Mouse (Mus musculus) forebrain, embryonic 16.5 days (tissue): ENCODE data around the gene Tdrd7. TPM values are rescaled to one million over a fixed set of nuclear protein-coding genes. Genes with fewer than 3 reads are reported as not detected.

Source experiments
- ATAC-seq: fragments of 200-750 bp; cut with Nextera tagmentation; 2 replicates; pipeline ENCODE4 v1.8.0; 2017; ENCODE audit warnings: mild to moderate bottlenecking, moderate library complexity
- H3K27ac ChIP-seq: fragments of 300-500 bp; sonication (generic); 2 replicates; pipeline ENCODE4 v1.5.1; 2014; ENCODE audit warnings: low read length, control low read depth
- H3K27me3 ChIP-seq: fragments of 300-500 bp; sonication (generic); replicated peaks from 2 replicates; pipeline ENCODE4 v1.6.1; 2014; ENCODE audit warnings: low read length; ENCODE audit not compliant: control insufficient read depth, insufficient read depth
- H3K36me3 ChIP-seq: fragments of 300-500 bp; sonication (generic); 2 replicates; pipeline ENCODE4 v1.6.1; 2014; ENCODE audit not compliant: control insufficient read depth, insufficient read depth
- H3K4me1 ChIP-seq: fragments of 300-500 bp; sonication (generic); replicated peaks from 2 replicates; pipeline ENCODE4 v1.6.1; 2014; ENCODE audit warnings: low read length; ENCODE audit not compliant: control insufficient read depth, insufficient read depth
- H3K4me2 ChIP-seq: fragments of 300-500 bp; sonication (generic); 2 replicates; pipeline ENCODE4 v1.6.1; 2014; ENCODE audit warnings: mild to moderate bottlenecking, low read length, control low read depth
- H3K4me3 ChIP-seq: fragments of 300-500 bp; sonication (generic); replicated peaks from 2 replicates; pipeline ENCODE4 v1.5.1; 2014; ENCODE audit warnings: mild to moderate bottlenecking, low read length, control low read depth
- H3K9ac ChIP-seq: fragments of 300-500 bp; sonication (generic); replicated peaks from 2 replicates; pipeline ENCODE4 v1.6.1; 2014; ENCODE audit warnings: low read depth, low read length, control low read depth
- H3K9me3 ChIP-seq: fragments of 300-500 bp; sonication (generic); 2 replicates; pipeline ENCODE4 v1.6.1; 2016; ENCODE audit warnings: low read length; ENCODE audit not compliant: control insufficient read depth
- WGBS: fragments of 180-500 bp; shearing (Covaris S2); extraction: QIAGEN DNeasy Blood & Tissue Kit; methylation state at CpG from one replicate; pipeline ENCODE4 v1.1.7; 2014; 5-methylcytosine and 5-hydroxymethylcytosine counted together
- polyA plus RNA-seq: library from polyadenylated mRNA; unstranded; fragments of >200 nt; fragmentation: Nextera tagmentation; extraction: Ambion mirVana; gene quantifications from 2 replicates; pipeline ENCODE4 v1.2.1, GENCODE M21; 2015

Gene Tdrd7
- polyA plus RNA-seq, 1 experiment from 2014 or later: 20.9 TPM

DNA sequence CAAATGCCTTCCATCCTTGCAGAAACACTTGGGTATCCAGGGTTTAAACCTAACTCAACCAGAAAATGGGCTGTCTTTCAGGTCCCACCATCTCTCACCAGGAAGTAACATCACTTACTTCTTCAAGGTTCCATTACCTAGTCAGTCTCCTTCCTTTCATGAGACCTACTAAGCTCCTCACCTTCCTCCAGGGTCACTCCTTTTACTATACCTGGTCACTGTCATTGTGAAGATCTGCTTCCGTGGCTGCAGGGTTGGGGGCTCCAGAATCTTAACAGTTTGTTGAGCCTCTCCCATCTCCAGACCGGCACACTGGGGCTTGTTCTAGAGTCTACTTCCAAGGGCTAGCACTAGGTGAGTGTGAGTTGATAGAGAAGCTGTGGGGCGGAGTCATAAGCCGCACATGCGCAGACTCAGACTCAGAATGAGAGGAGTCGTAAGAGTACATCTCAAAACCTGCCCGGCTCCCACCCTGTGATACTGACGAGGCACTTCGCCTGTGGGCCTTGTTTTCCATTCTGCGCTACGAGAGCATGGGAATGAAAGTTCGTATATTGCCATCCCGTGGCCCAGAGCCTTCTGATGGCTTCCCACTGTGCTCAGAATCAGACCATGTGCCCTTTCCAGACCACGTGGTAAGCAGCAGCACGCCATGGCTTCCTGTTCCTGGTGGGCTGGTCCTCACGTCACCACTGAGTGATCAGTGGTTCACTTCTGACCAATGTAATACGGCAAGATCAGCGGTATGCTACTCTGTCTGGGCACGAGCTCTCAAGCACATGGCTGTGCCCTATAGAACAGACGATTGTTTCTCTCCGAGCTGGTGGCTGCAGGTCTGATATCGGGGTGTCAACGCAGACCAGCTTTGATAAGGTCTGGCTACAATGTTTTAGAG, 11.9 kb upstream of the Tdrd7 start:
- Histone ChIP-seq H3K9ac (no peak overlapping the region), H3K4me3 (no peak overlapping the region), H3K9me3 (no peaks in the 10 kb centered on the region), H3K4me2 (no peak overlapping the region), H3K4me1 (no peaks in the 10 kb centered on the region), H3K27ac (no peak overlapping the region), H3K27me3 (no peaks in the 10 kb centered on the region), H3K36me3 (no peaks in the 10 kb centered on the region)
- no peak for ATAC-seq
- WGBS: 92% methylated on average over 23 of the region's 23 CpGs

DNA sequence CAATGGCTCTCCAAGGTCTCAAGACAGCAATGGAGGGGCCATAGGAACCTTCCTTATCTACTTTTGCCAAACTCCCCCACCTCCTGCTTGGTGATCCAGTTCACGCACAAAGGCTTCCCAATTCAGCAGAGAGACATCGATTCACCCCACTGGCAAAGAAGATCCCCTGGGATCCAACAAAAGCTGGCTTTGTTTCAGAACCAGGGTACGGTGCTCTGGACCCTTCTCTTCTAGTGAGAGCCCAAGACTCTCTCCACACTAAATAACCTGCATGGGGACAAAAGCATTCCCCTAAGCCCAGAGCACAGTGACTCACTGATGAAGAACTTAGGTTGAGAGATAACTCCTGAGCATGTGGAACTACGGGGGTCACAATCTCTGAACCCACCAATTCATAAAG, 9.9 kb upstream of the Tdrd7 start:
- Histone ChIP-seq H3K4me3 (no peak overlapping the region), H3K9ac (no peak overlapping the region), H3K4me1 (no peaks in the 10 kb centered on the region), H3K9me3 (no peaks in the 10 kb centered on the region), H3K36me3 (no peaks in the 10 kb centered on the region), H3K4me2 (no peak overlapping the region), H3K27ac (no peak overlapping the region), H3K27me3 (no peaks in the 10 kb centered on the region)
- 86% methylated on average over 4 of the region's 4 CpGs for WGBS
- no peak for ATAC-seq

DNA sequence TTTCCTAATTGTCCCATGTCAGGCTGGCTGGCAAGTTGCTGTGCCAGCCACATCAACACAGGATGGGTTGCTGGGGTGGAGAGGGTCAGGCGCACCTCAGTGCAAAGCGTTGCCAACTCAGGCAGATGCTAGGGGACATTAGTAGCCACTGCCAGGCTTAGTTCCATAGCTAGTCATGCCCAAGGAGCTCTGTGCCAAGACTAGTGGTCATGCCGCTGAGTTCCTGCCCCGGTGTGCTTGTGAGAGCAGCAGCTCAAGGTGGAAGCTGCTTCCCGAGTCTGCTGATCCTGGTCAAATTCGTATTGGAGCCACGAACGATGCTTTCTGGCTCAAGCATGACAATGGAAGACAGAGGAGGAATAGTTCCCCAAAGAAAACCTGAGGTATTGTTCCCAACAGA, 9.0 kb upstream of the Tdrd7 start:
- no peaks in the 10 kb centered on the region for H3K36me3 ChIP-seq
- H3K27me3 ChIP-seq: no peaks in the 10 kb centered on the region
- H3K9ac ChIP-seq: no peak overlapping the region
- H3K4me2 ChIP-seq: no peak overlapping the region
- no peak overlapping the region for H3K4me3 ChIP-seq
- no peak overlapping the region for H3K27ac ChIP-seq
- 96% methylated on average over 8 of the region's 8 CpGs for WGBS
- no peaks in the 10 kb centered on the region for H3K4me1 ChIP-seq
- no peak for ATAC-seq
- no peaks in the 10 kb centered on the region for H3K9me3 ChIP-seq

DNA sequence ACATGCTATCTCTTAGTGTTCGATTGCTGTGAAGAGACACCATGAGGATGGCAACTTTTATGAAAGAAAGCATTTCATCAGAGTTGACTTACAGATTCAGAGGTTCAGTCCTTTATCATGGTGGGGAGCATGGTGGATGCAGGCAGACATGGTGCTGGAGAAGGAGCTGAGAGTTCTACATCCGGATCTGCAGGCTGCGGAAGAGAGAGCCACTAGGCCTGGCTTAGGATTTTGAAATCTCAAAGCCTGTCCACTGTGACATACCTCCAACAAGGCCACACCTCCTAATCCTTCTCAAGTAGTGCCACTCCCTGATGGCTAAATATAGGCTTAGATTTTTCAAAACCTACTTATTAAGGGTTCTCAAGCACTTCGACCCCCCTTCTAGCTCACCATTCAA, 8.4 kb upstream of the Tdrd7 start:
- no peak for ATAC-seq
- H3K36me3 ChIP-seq: no peaks in the 10 kb centered on the region
- no peak overlapping the region for H3K9ac ChIP-seq
- H3K4me3 ChIP-seq: no peak overlapping the region
- 95% methylated on average over 4 of the region's 4 CpGs for WGBS
- no peaks in the 10 kb centered on the region for H3K4me1 ChIP-seq
- H3K9me3 ChIP-seq: no peaks in the 10 kb centered on the region
- H3K27ac ChIP-seq: no peak overlapping the region
- H3K27me3 ChIP-seq: no peaks in the 10 kb centered on the region
- no peak overlapping the region for H3K4me2 ChIP-seq

DNA sequence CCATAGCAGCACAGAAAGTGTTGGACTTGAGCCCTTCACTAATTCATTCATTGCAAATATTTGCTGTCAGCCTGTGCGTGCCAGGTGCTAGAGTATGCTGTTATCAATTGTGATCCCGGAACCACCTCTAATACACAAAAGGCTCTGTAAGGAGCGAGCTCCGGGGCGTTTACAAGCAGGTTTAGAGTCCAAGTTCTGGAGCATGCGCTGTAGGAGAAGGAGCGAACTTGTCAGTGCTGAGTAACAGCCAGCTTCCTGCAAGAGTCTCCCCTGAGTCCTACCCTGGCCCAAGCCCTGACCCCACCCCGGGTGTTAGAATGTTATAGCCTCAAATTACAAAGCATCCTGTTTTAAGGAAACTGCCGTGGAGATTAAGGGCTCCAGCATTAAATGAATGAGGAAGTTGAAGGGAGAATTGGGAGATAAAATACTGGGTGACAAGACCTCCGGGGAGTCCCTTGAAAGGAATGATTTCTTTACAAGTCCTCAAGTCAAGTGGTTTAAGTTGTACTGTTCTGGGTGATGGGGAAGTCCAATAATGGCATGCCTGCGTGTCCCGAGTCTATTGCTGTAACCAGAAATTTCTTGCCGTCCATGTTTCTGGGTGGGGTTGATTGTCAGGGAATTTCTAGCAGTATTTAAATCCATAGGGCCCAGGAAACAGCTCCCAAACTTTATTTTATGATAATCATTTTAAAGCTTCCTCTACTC, 758 bp downstream of the Tdrd7 start:
- Histone ChIP-seq H3K4me3 (no peak overlapping the region), H3K4me2 (no peak overlapping the region), H3K27me3 (0 out of 2 replicates have a peak, but pooled peaks cover 3% of the 10 kb centered on the region), H3K4me1 (no peaks in the 10 kb centered on the region; the same call in 1 of the 2 replicates), H3K36me3 (no peaks in the 10 kb centered on the region), H3K9me3 (no peaks in the 10 kb centered on the region), H3K9ac (no peak overlapping the region), H3K27ac (no peak overlapping the region)
- 40% methylated on average over 13 of the region's 13 CpGs for WGBS
- ATAC-seq: no peak

DNA sequence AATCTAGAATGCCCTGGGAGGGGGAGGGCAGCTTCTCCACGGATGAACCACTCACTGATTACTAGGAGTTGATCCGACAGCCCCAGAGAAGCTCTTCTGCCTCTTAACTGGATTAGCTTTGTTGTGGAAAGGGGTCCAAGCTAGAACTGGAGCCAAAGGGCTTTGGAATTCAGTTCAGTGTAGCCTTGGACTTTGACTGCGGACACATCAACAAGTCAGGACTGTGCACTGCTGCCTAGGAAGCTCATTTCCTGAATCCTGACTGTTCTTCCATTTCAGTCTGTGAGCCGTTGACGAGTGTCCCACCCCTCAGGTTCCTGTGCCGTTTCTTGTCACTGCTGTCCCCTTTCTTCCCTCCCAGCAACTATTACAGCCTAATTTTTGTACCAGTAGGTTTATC, 1.6 kb downstream of the Tdrd7 start:
- H3K9me3 ChIP-seq: no peaks in the 10 kb centered on the region
- H3K4me3 ChIP-seq: no peak overlapping the region
- H3K9ac ChIP-seq: no peak overlapping the region
- H3K4me2 ChIP-seq: no peak overlapping the region
- H3K27ac ChIP-seq: no peak overlapping the region
- no peaks in the 10 kb centered on the region; the same call in 1 of the 2 replicates for H3K4me1 ChIP-seq
- 0 out of 2 replicates have a peak, but pooled peaks cover 3% of the 10 kb centered on the region for H3K27me3 ChIP-seq
- H3K36me3 ChIP-seq: no peaks in the 10 kb centered on the region
- 19% methylated on average over 6 of the region's 6 CpGs for WGBS
- ATAC-seq: no peak

DNA sequence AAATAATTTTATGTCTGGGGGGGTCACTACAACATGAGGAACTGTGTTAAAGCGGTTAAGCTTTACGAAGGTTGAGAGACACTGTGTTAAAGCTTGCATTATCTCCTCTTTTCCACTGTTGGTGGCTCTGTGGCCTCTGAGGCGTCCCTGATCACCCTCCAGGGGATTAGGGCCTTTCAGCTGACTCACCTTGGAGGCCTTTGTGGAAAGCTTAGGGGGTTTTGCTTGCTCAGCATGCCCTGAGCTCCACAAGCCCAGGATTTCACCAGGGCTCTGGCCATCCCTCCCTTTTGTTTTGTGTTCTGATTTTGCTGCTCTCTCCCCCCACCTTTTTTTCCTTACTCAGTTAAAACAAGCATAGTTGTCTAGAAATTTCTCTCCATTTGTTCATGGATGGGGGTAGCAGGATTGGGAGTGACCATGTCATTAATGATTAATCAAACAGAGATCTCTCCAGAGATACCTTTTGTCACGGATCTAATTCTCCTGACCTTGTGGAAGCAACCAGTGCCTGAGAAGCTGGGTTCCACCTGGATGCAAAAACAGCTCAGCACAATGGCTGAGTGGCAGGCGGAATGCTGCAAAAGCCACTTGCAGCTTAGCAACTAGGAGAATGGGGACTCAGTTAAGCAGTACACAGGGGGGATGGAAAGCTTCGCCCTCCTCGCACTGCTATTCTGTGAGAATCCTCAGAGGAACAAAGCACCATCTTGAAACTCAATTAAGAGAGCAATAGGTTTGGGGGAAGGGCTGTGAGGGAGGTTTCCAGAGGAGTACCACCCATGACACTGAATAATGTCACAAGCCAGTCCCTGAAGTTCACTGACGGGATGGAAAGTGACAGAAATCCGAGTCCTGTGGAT, 2.6 kb downstream of the Tdrd7 start:
- WGBS: 18% methylated on average over 9 of the region's 9 CpGs
- Histone ChIP-seq H3K4me1 (peaks cover under 1% of the 10 kb centered on the region), H3K36me3 (no peaks in the 10 kb centered on the region), H3K4me2 (no peak overlapping the region), H3K27me3 (0 out of 2 replicates have a peak, but pooled peaks cover 3% of the 10 kb centered on the region), H3K4me3 (no peak overlapping the region), H3K9me3 (no peaks in the 10 kb centered on the region), H3K27ac (no peak overlapping the region), H3K9ac (no peak overlapping the region)
- ATAC-seq: no peak

DNA sequence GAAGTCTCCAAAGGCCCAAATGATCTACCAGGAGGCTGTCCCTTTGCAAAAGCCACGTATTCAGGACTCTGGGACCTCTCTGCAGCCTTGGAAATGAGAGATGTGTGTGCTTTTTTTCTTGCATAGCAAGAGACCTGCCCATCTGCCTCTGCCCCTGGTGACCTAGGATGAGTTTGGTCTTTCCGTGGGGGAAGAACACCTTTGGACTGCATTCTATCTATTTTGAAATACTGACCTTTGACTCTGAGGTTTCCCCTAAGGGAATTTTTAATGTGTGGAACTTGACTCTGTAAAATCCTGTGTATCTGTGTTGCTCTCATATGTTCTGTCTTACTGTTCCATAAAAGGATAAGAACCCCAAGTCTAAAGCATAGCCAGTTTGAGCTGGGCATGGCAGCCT, 3.9 kb downstream of the Tdrd7 start:
- H3K27ac ChIP-seq: no peak overlapping the region
- no peak overlapping the region for H3K9ac ChIP-seq
- no peak for ATAC-seq
- no peak overlapping the region for H3K4me2 ChIP-seq
- no peaks in the 10 kb centered on the region for H3K36me3 ChIP-seq
- H3K27me3 ChIP-seq: 0 out of 2 replicates have a peak, but pooled peaks cover 3% of the 10 kb centered on the region
- no peak overlapping the region for H3K4me3 ChIP-seq
- H3K4me1 ChIP-seq: peaks cover 10% of the 10 kb centered on the region
- WGBS: 72% methylated on average over 2 of the region's 2 CpGs
- H3K9me3 ChIP-seq: no peaks in the 10 kb centered on the region
